Mouse (Mus musculus): ENCODE results near the gene Bcl9. TPM values are rescaled to one million over a fixed set of nuclear protein-coding genes. Genes with fewer than 3 reads are reported as not detected.

Bcl9 gene
- polyA plus RNA-seq, 1 experiment from 2014 or later, result 17.9 TPM

GRCm38 (mm10) chr3:97199261-97199660, 98.5 kb downstream of the Bcl9 start:
- ATAC-seq (replicated peaks; ENCODE audit: low FRiP score), result no peak
- no peak overlapping the region for H3K27ac ChIP-seq (ENCODE audit: low read depth, low read length)
- 29% methylated on average over 4 of the region's 4 CpGs for WGBS

GRCm38 (mm10) chr3:97196571-97196970, 101.1 kb downstream of the Bcl9 start:
- no peak for ATAC-seq (replicated peaks; ENCODE audit: low FRiP score)
- Histone ChIP-seq H3K27me3 (replicated peaks; ENCODE audit: control insufficient read depth, insufficient read depth, low read length) (no peaks in the 10 kb centered on the region), H3K4me2 (no peak overlapping the region), H3K4me1 (replicated peaks; ENCODE audit: control insufficient read depth, insufficient read depth, low read length) (no peaks in the 10 kb centered on the region), H3K9me3 (ENCODE audit: control insufficient read depth, low read length) (no peaks in the 10 kb centered on the region), H3K9ac (ENCODE audit: low read depth, low read length) (no peak overlapping the region), H3K27ac (ENCODE audit: low read depth, low read length) (no peak overlapping the region), H3K4me3 (ENCODE audit: low read depth, low read length) (no peak overlapping the region), H3K36me3 (ENCODE audit: control insufficient read depth, insufficient read depth, low read length) (no peaks in the 10 kb centered on the region)
- WGBS, result 74% methylated on average over 8 of the region's 8 CpGs
- DNase-seq (ENCODE audit: low spot score), result no peak

More at GRCm38 (mm10) chr3:97199261-97199660, 98.5 kb downstream of the Bcl9 start:
- H3K4me3 ChIP-seq (ENCODE audit: low read depth, low read length), result no peak overlapping the region
- no peaks in the 10 kb centered on the region for H3K36me3 ChIP-seq (ENCODE audit: control insufficient read depth, insufficient read depth, low read length)
- H3K4me1 ChIP-seq (replicated peaks; ENCODE audit: control insufficient read depth, insufficient read depth, low read length), result no peaks in the 10 kb centered on the region
- H3K27me3 ChIP-seq (replicated peaks; ENCODE audit: control insufficient read depth, insufficient read depth, low read length), result no peaks in the 10 kb centered on the region
- no peaks in the 10 kb centered on the region for H3K9me3 ChIP-seq (ENCODE audit: control insufficient read depth, low read length)
- no peak for DNase-seq (ENCODE audit: low spot score)
- no peak overlapping the region for H3K4me2 ChIP-seq
- H3K9ac ChIP-seq (ENCODE audit: low read depth, low read length), result no peak overlapping the region

- WGBS, result 40% methylated on average over 10 of the region's 10 CpGs
Observed at GRCm38 (mm10) chr3:97185098-97185860, 112.4 kb downstream of the Bcl9 start.

GRCm38 (mm10) chr3:97183810-97184209, 113.9 kb downstream of the Bcl9 start:
- Histone ChIP-seq H3K9me3 (ENCODE audit: control insufficient read depth, low read length) (no peaks in the 10 kb centered on the region), H3K4me2 (no peak overlapping the region), H3K27ac (ENCODE audit: low read depth, low read length) (no peak overlapping the region), H3K27me3 (replicated peaks; ENCODE audit: control insufficient read depth, insufficient read depth, low read length) (no peaks in the 10 kb centered on the region), H3K9ac (ENCODE audit: low read depth, low read length) (no peak overlapping the region), H3K4me3 (ENCODE audit: low read depth, low read length) (no peak overlapping the region), H3K36me3 (ENCODE audit: control insufficient read depth, insufficient read depth, low read length) (no peaks in the 10 kb centered on the region), H3K4me1 (replicated peaks; ENCODE audit: control insufficient read depth, insufficient read depth, low read length) (no peaks in the 10 kb centered on the region)
- WGBS, result 36% methylated on average over 3 of the region's 3 CpGs
- DNase-seq (ENCODE audit: low spot score) (no peak), ATAC-seq (replicated peaks; ENCODE audit: low FRiP score) (no peak)

More at GRCm38 (mm10) chr3:97185098-97185860, 112.4 kb downstream of the Bcl9 start:
- Histone ChIP-seq H3K27ac (ENCODE audit: low read depth, low read length) (no peak overlapping the region), H3K27me3 (replicated peaks; ENCODE audit: control insufficient read depth, insufficient read depth, low read length) (no peaks in the 10 kb centered on the region), H3K36me3 (ENCODE audit: control insufficient read depth, insufficient read depth, low read length) (no peaks in the 10 kb centered on the region), H3K9me3 (ENCODE audit: control insufficient read depth, low read length) (no peaks in the 10 kb centered on the region), H3K4me3 (ENCODE audit: low read depth, low read length) (no peak overlapping the region), H3K4me2 (no peak overlapping the region), H3K9ac (ENCODE audit: low read depth, low read length) (no peak overlapping the region), H3K4me1 (replicated peaks; ENCODE audit: control insufficient read depth, insufficient read depth, low read length) (no peaks in the 10 kb centered on the region)
- ATAC-seq (replicated peaks; ENCODE audit: low FRiP score) (no peak; the same call in 1 of the 2 replicates), DNase-seq (ENCODE audit: low spot score) (peak; percentile 51)

GRCm38 (mm10) chr3:97180527-97180926, 117.2 kb downstream of the Bcl9 start:
- WGBS, result 47% methylated on average over 6 of the region's 6 CpGs
- Histone ChIP-seq H3K36me3 (ENCODE audit: control insufficient read depth, insufficient read depth, low read length) (no peaks in the 10 kb centered on the region), H3K4me2 (no peak overlapping the region), H3K27ac (ENCODE audit: low read depth, low read length) (no peak overlapping the region), H3K4me1 (replicated peaks; ENCODE audit: control insufficient read depth, insufficient read depth, low read length) (no peaks in the 10 kb centered on the region), H3K27me3 (replicated peaks; ENCODE audit: control insufficient read depth, insufficient read depth, low read length) (no peaks in the 10 kb centered on the region), H3K9ac (ENCODE audit: low read depth, low read length) (no peak overlapping the region), H3K4me3 (ENCODE audit: low read depth, low read length) (no peak overlapping the region), H3K9me3 (ENCODE audit: control insufficient read depth, low read length) (no peaks in the 10 kb centered on the region)
- no peak for DNase-seq (ENCODE audit: low spot score)
- no peak for ATAC-seq (replicated peaks; ENCODE audit: low FRiP score)

GRCm38 (mm10) chr3:97178885-97179284, 118.8 kb downstream of the Bcl9 start:
- H3K4me3 ChIP-seq (ENCODE audit: low read depth, low read length), result no peak overlapping the region
- no peak overlapping the region for H3K4me2 ChIP-seq
- no peaks in the 10 kb centered on the region for H3K4me1 ChIP-seq (replicated peaks; ENCODE audit: control insufficient read depth, insufficient read depth, low read length)
- no peaks in the 10 kb centered on the region for H3K9me3 ChIP-seq (ENCODE audit: control insufficient read depth, low read length)
- ATAC-seq (replicated peaks; ENCODE audit: low FRiP score) (no peak), DNase-seq (ENCODE audit: low spot score) (no peak)
- no peaks in the 10 kb centered on the region for H3K27me3 ChIP-seq (replicated peaks; ENCODE audit: control insufficient read depth, insufficient read depth, low read length)
- H3K9ac ChIP-seq (ENCODE audit: low read depth, low read length), result no peak overlapping the region
- H3K36me3 ChIP-seq (ENCODE audit: control insufficient read depth, insufficient read depth, low read length), result no peaks in the 10 kb centered on the region
- 75% methylated on average over 6 of the region's 6 CpGs for WGBS
- H3K27ac ChIP-seq (ENCODE audit: low read depth, low read length), result no peak overlapping the region

- Histone ChIP-seq H3K9me3 (ENCODE audit: control insufficient read depth, low read length) (no peaks in the 10 kb centered on the region), H3K27ac (ENCODE audit: low read depth, low read length) (no peak overlapping the region), H3K27me3 (replicated peaks; ENCODE audit: control insufficient read depth, insufficient read depth, low read length) (no peaks in the 10 kb centered on the region), H3K36me3 (ENCODE audit: control insufficient read depth, insufficient read depth, low read length) (peaks cover 9% of the 10 kb centered on the region; the same call in 1 of the 2 replicates), H3K4me1 (replicated peaks; ENCODE audit: control insufficient read depth, insufficient read depth, low read length) (no peaks in the 10 kb centered on the region), H3K9ac (ENCODE audit: low read depth, low read length) (no peak overlapping the region), H3K4me2 (no peak overlapping the region), H3K4me3 (ENCODE audit: low read depth, low read length) (no peak overlapping the region)
- ATAC-seq (replicated peaks; ENCODE audit: low FRiP score) (no peak), DNase-seq (ENCODE audit: low spot score) (no peak)
- 87% methylated on average over 5 of the region's 5 CpGs for WGBS
Observed at GRCm38 (mm10) chr3:97172632-97173031, 125.1 kb downstream of the Bcl9 start.

GRCm38 (mm10) chr3:97172231-97172630, 125.5 kb downstream of the Bcl9 start:
- no peak overlapping the region for H3K27ac ChIP-seq (ENCODE audit: low read depth, low read length)
- H3K36me3 ChIP-seq (ENCODE audit: control insufficient read depth, insufficient read depth, low read length), result peaks cover 9% of the 10 kb centered on the region; the same call in 1 of the 2 replicates
- DNase-seq (ENCODE audit: low spot score) (no peak), ATAC-seq (replicated peaks; ENCODE audit: low FRiP score) (no peak)
- WGBS, result 73% methylated on average over 9 of the region's 9 CpGs
- no peaks in the 10 kb centered on the region for H3K9me3 ChIP-seq (ENCODE audit: control insufficient read depth, low read length)
- no peak overlapping the region for H3K9ac ChIP-seq (ENCODE audit: low read depth, low read length)
- no peak overlapping the region for H3K4me3 ChIP-seq (ENCODE audit: low read depth, low read length)
- no peaks in the 10 kb centered on the region for H3K4me1 ChIP-seq (replicated peaks; ENCODE audit: control insufficient read depth, insufficient read depth, low read length)
- H3K4me2 ChIP-seq, result no peak overlapping the region
- H3K27me3 ChIP-seq (replicated peaks; ENCODE audit: control insufficient read depth, insufficient read depth, low read length), result no peaks in the 10 kb centered on the region

- no peak overlapping the region for H3K27ac ChIP-seq (ENCODE audit: low read depth, low read length)
- ATAC-seq (replicated peaks; ENCODE audit: low FRiP score) (no peak), DNase-seq (ENCODE audit: low spot score) (no peak)
- 0 out of 2 replicates have a peak, but pooled peaks cover 2% of the 10 kb centered on the region for H3K4me1 ChIP-seq (replicated peaks; ENCODE audit: control insufficient read depth, insufficient read depth, low read length)
- H3K9me3 ChIP-seq (ENCODE audit: control insufficient read depth, low read length), result no peaks in the 10 kb centered on the region
- whole genome bisulfite sequencing, result 73% methylated on average over 6 of the region's 6 CpGs
- H3K9ac ChIP-seq (ENCODE audit: low read depth, low read length), result no peak overlapping the region
- peaks cover 9% of the 10 kb centered on the region; the same call in 1 of the 2 replicates for H3K36me3 ChIP-seq (ENCODE audit: control insufficient read depth, insufficient read depth, low read length)
- H3K27me3 ChIP-seq (replicated peaks; ENCODE audit: control insufficient read depth, insufficient read depth, low read length), result no peaks in the 10 kb centered on the region
- no peak overlapping the region for H3K4me3 ChIP-seq (ENCODE audit: low read depth, low read length)
- H3K4me2 ChIP-seq, result no peak overlapping the region
Observed at GRCm38 (mm10) chr3:97171531-97171930, 126.2 kb downstream of the Bcl9 start.
